Mouse (Mus musculus): ENCODE data around the gene Glyatl3. TPM values are rescaled to one million over a fixed set of nuclear protein-coding genes. Genes with fewer than 3 reads are reported as not detected.

The Glyatl3 gene
- polyA plus RNA-seq, 1 experiment: not detected

DNA sequence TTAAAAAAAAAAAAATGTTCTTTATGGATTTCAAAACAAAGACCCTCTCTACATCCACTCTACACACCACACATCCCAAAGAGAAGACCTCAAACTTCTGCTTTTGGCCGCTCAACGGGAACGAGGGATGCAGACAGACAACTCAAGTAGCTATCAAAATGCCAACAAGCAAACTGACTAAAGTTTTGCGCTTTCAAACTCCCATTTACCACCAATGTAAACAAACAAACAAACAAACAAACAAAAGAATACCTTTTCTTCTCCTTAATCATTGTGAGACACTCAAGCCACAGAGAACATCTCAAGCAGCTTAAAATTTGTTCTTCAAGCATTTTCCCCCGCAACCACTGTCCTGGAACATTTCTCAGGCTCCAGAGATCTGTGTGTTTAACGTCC lies 34.6 kb downstream of the Glyatl3 start:
- WGBS: 27% methylated on average over 6 of the region's 6 CpGs
- Histone ChIP-seq H3K36me3 (ENCODE audit: control insufficient read depth, insufficient read depth, low read length) (no peaks in the 10 kb centered on the region), H3K27me3 (replicated peaks; ENCODE audit: control insufficient read depth, insufficient read depth, low read length) (no peaks in the 10 kb centered on the region; the same call in 1 of the 2 replicates), H3K4me3 (ENCODE audit: insufficient read depth, low read depth, low read length) (peak overlapping the region; percentile 73), H3K4me1 (ENCODE audit: control insufficient read depth, insufficient read depth, low read length) (peaks cover 3% of the 10 kb centered on the region; the same call in 1 of the 2 replicates), H3K27ac (ENCODE audit: insufficient read depth, low read depth, low read length) (peak overlapping the region; percentile 51)
- no peak for DNase-seq
- TF ChIP-seq POLR2A (IDR thresholded peaks at IDR 0.05; ENCODE audit: low read depth, low read length) (no peak), CTCF (conservative IDR thresholded peaks at IDR 0.05; ENCODE audit: insufficient read depth, insufficient read length, low read depth, low read length) (no peak)

DNA sequence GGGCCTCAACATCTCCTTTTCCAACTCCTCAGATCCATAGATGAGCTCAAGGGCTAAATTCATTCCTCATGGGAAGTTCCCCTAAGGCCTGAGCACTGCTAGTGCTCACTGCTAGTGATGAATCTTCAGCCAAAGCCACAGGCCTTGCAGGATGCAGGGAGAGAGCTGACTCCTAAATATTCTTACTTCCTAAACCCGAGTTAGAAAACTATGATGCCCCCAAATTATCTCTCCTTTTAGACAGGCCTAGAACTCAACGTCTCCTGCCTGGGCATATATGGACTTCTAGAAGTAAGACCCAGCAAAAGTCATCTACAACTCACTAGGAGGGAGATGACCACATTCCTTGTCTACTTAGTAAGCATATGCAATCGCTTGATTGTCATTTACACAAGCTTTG lies 36.4 kb downstream of the Glyatl3 start:
- Histone ChIP-seq H3K27ac (ENCODE audit: insufficient read depth, low read depth, low read length) (peak overlapping the region; percentile 9; the same call in 1 of the 2 replicates), H3K4me3 (ENCODE audit: insufficient read depth, low read depth, low read length) (peak overlapping the region; percentile 12; the same call in 1 of the 2 replicates), H3K4me1 (ENCODE audit: control insufficient read depth, insufficient read depth, low read length) (peaks cover 3% of the 10 kb centered on the region; the same call in 1 of the 2 replicates), H3K27me3 (replicated peaks; ENCODE audit: control insufficient read depth, insufficient read depth, low read length) (no peaks in the 10 kb centered on the region; the same call in 1 of the 2 replicates), H3K36me3 (ENCODE audit: control insufficient read depth, insufficient read depth, low read length) (no peaks in the 10 kb centered on the region)
- no peak for DNase-seq
- TF ChIP-seq POLR2A (IDR thresholded peaks at IDR 0.05; ENCODE audit: low read depth, low read length) (no peak), CTCF (conservative IDR thresholded peaks at IDR 0.05; ENCODE audit: insufficient read depth, insufficient read length, low read depth, low read length) (no peak)
- 59% methylated on average over 3 of the region's 3 CpGs for WGBS

DNA sequence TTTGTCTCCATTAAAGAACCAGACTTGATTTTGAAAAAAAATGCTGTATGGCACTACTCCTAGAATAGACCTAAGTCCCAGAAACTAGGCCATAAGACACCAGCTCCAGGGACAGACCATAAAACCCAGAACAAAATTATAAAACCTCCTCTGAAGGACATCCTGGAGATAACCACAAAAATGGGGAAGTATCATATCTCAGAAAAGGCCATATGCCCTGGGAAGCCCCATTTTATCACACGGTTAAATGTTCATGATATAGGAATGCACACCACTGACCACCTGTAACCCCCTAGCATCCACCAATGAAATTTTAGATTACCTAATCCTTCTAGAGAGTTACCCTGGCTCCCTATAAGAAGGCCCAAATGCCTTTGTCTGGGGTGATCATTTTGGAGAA lies 38.6 kb downstream of the Glyatl3 start:
- no peak for DNase-seq
- Histone ChIP-seq H3K4me1 (ENCODE audit: control insufficient read depth, insufficient read depth, low read length) (no peaks in the 10 kb centered on the region), H3K27me3 (replicated peaks; ENCODE audit: control insufficient read depth, insufficient read depth, low read length) (no peaks in the 10 kb centered on the region), H3K4me3 (ENCODE audit: insufficient read depth, low read depth, low read length) (no peak overlapping the region), H3K36me3 (ENCODE audit: control insufficient read depth, insufficient read depth, low read length) (no peaks in the 10 kb centered on the region), H3K27ac (ENCODE audit: insufficient read depth, low read depth, low read length) (no peak overlapping the region)
- WGBS: 94% methylated on average over 1 of the region's 1 CpGs
- TF ChIP-seq POLR2A (IDR thresholded peaks at IDR 0.05; ENCODE audit: low read depth, low read length) (no peak), CTCF (conservative IDR thresholded peaks at IDR 0.05; ENCODE audit: insufficient read depth, insufficient read length, low read depth, low read length) (no peak)

DNA sequence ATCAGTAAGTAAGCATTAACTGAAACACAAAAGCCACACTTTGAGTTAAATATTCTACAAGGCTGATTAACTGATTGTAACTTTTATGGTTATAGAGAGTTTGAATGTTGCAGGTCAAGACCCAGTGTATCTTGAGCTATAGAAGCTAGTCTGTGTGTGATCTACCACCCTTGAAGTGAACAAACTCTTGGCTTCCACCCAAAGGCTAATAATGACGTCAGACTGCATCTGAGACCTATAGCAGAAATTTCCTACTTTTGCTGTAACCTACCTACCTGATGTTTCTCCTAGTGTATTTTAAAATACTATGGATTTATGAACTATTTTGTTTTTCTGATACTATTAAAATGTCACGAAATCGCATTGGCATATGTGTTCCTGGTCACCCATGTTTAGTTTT lies 39.4 kb downstream of the Glyatl3 start:
- 75% methylated on average over 3 of the region's 3 CpGs for WGBS
- DNase-seq: no peak

DNA sequence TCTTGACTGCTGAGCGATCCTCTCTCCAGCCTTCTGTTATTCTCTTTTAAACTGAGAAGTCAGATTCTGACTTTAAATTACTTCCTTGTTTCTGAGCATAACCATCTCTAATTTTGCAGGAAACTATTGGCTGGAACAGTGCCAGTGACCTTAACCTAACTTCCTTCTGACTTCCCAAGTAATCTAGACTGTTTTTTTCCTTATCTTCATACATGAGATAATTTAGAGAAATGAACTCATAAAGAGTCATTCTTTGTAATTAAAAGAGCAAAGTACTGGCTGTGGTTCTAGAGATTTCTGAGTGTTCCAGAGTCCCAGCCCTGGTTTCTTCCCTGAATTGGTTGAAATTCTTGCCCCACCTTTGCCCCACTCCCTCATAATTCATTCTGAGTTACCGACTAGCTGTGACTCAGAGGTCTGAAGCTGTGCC lies 40.6 kb downstream of the Glyatl3 start:
- WGBS: 25% methylated on average over 2 of the region's 2 CpGs
- TF ChIP-seq CTCF (conservative IDR thresholded peaks at IDR 0.05; ENCODE audit: insufficient read depth, insufficient read length, low read depth, low read length) (no peak), POLR2A (IDR thresholded peaks at IDR 0.05; ENCODE audit: low read depth, low read length) (no peak)

More for the DNA sequence above, 39.4 kb downstream of the Glyatl3 start:
- Histone ChIP-seq H3K4me1 (ENCODE audit: control insufficient read depth, insufficient read depth, low read length) (no peaks in the 10 kb centered on the region), H3K27ac (ENCODE audit: insufficient read depth, low read depth, low read length) (no peak overlapping the region; the same call in 1 of the 2 replicates), H3K36me3 (ENCODE audit: control insufficient read depth, insufficient read depth, low read length) (no peaks in the 10 kb centered on the region), H3K4me3 (ENCODE audit: insufficient read depth, low read depth, low read length) (no peak overlapping the region), H3K27me3 (replicated peaks; ENCODE audit: control insufficient read depth, insufficient read depth, low read length) (no peaks in the 10 kb centered on the region)
- TF ChIP-seq POLR2A (IDR thresholded peaks at IDR 0.05; ENCODE audit: low read depth, low read length) (no peak), CTCF (conservative IDR thresholded peaks at IDR 0.05; ENCODE audit: insufficient read depth, insufficient read length, low read depth, low read length) (no peak)

DNA sequence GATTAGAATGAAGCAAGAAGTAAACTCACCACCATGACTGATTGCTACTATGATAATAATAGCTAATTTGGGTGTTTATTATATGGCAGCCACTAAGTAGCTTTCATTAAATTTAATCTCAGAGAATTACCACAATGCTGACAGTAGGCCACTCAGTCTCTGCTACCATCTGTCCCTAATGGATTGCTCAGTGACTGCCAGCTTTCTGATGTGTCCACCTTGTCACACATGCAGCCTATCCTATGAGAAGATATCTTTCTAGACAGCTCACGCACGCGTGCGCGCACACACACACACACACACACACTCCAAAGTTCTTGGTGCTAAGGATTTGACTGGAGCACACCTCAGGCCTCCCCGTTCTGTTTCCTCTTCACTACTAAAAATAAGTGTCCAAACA lies 41.5 kb downstream of the Glyatl3 start:
- H3K27ac ChIP-seq (ENCODE audit: insufficient read depth, low read depth, low read length): no peak overlapping the region
- TF ChIP-seq POLR2A (IDR thresholded peaks at IDR 0.05; ENCODE audit: low read depth, low read length) (no peak), CTCF (conservative IDR thresholded peaks at IDR 0.05; ENCODE audit: insufficient read depth, insufficient read length, low read depth, low read length) (no peak)
- no peak overlapping the region for H3K4me3 ChIP-seq (ENCODE audit: insufficient read depth, low read depth, low read length)
- DNase-seq: no peak
- H3K36me3 ChIP-seq (ENCODE audit: control insufficient read depth, insufficient read depth, low read length): no peaks in the 10 kb centered on the region
- 96% methylated on average over 6 of the region's 6 CpGs for WGBS
- H3K27me3 ChIP-seq (replicated peaks; ENCODE audit: control insufficient read depth, insufficient read depth, low read length): no peaks in the 10 kb centered on the region
- H3K4me1 ChIP-seq (ENCODE audit: control insufficient read depth, insufficient read depth, low read length): no peaks in the 10 kb centered on the region

More for the DNA sequence above, 40.6 kb downstream of the Glyatl3 start:
- DNase-seq: peak; percentile 61
- H3K36me3 ChIP-seq (ENCODE audit: control insufficient read depth, insufficient read depth, low read length): no peaks in the 10 kb centered on the region
- no peak overlapping the region for H3K4me3 ChIP-seq (ENCODE audit: insufficient read depth, low read depth, low read length)
- H3K27me3 ChIP-seq (replicated peaks; ENCODE audit: control insufficient read depth, insufficient read depth, low read length): no peaks in the 10 kb centered on the region
- H3K4me1 ChIP-seq (ENCODE audit: control insufficient read depth, insufficient read depth, low read length): no peaks in the 10 kb centered on the region
- no peak overlapping the region for H3K27ac ChIP-seq (ENCODE audit: insufficient read depth, low read depth, low read length)

DNA sequence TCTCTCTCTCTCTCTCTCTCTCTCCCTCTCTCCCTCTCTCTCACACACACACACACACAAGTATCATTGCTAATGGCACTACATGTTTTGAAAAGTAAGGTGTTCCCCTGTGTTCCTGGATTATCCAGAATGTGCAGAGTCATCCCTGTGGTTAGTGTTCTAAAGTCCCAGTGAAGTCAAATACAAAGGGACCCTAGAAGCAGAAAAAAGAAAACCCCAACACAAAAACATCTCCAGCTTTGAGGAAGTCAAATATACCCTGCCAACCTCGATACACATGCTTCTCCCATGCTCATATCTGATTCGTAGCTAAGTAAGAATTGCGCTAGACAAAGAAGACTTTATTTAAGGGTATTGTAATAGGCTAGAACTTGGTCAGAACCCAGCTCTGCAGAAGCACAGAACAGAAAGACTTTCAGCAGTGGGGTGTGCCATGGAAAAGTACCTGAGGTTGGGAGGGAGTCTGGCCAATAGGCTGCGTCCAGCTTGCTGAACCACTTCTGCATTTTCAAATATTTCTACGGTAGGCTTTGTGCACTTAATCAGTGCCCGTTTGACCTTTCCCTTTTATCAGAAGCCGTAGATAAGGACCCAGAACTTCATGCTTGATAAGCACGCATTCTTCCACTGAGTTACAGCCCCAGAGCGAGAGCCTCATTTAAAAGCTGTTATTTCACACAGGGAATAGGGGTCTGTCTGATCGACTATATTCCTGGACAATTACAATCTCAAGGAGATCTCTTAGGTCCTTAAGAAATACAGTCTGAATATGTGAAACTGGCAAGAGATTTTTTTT lies 45.0 kb downstream of the Glyatl3 start:
- no peaks in the 10 kb centered on the region for H3K27me3 ChIP-seq (replicated peaks; ENCODE audit: control insufficient read depth, insufficient read depth, low read length)
- 67% methylated on average over 10 of the region's 10 CpGs for WGBS
- no peak for DNase-seq
- H3K27ac ChIP-seq (ENCODE audit: insufficient read depth, low read depth, low read length): no peak overlapping the region
- TF ChIP-seq POLR2A (IDR thresholded peaks at IDR 0.05; ENCODE audit: low read depth, low read length) (no peak), CTCF (conservative IDR thresholded peaks at IDR 0.05; ENCODE audit: insufficient read depth, insufficient read length, low read depth, low read length) (no peak)
- H3K4me1 ChIP-seq (ENCODE audit: control insufficient read depth, insufficient read depth, low read length): no peaks in the 10 kb centered on the region
- no peak overlapping the region for H3K4me3 ChIP-seq (ENCODE audit: insufficient read depth, low read depth, low read length)
- H3K36me3 ChIP-seq (ENCODE audit: control insufficient read depth, insufficient read depth, low read length): no peaks in the 10 kb centered on the region
